Mouse (Mus musculus): ENCODE results near the gene Cntn4.

The Cntn4 gene

DNA sequence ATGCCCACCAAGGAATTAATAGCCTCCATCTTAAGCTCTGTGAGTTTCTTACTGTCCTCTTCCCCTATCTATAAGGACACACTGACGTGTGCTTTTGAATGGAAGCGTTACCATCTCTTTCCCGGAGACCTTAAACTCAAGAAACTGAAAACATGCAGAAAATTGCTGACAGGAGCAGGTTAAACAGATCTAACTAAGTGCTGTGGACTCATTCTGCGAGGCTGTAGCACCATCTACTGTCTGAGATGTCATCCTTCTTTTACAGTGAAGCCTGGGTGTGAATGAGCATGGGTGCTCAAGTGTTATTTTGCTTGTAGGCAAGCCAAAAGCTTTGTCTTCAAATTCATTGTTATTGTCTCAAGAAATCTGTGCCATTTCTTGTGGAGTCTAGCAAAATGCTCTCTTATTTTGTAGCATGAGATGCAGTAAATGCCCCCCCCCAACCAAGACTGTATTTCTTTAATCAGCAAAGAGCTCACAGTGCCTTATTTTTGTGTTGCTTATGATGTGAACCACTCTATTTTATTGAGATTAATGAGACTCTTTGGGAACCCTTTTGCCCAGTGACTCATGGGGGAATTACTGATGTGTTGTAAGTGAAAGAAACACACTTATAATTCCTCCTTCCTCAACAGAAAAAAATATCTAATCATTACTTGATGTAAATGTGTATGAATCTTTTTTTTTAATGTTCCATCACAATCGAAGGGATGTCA lies 968.2 kb downstream of the Cntn4 start:
- DNase-seq (ENCODE audit: low read depth, low spot score) = no peak

DNA sequence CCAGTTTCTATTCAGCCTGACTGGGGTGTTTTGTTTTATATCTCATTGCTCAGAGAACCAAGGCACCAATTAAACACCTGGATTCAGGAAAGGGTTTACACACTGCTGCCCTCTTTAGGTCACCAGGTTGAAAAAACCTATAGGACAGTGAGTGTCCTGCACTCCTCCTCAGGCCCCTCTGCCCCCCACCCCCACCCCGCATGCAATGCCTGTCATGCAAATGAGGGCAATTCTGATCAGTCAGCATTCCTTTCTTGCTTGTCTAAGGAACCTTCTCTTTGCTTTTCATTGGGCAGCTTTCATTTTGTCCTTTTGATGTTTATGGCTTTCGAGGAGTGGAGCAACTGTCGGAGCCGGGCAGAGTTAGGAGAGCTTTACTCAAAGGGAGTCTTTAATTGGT lies 969.5 kb downstream of the Cntn4 start:
- no peak for DNase-seq (ENCODE audit: low read depth, low spot score)

DNA sequence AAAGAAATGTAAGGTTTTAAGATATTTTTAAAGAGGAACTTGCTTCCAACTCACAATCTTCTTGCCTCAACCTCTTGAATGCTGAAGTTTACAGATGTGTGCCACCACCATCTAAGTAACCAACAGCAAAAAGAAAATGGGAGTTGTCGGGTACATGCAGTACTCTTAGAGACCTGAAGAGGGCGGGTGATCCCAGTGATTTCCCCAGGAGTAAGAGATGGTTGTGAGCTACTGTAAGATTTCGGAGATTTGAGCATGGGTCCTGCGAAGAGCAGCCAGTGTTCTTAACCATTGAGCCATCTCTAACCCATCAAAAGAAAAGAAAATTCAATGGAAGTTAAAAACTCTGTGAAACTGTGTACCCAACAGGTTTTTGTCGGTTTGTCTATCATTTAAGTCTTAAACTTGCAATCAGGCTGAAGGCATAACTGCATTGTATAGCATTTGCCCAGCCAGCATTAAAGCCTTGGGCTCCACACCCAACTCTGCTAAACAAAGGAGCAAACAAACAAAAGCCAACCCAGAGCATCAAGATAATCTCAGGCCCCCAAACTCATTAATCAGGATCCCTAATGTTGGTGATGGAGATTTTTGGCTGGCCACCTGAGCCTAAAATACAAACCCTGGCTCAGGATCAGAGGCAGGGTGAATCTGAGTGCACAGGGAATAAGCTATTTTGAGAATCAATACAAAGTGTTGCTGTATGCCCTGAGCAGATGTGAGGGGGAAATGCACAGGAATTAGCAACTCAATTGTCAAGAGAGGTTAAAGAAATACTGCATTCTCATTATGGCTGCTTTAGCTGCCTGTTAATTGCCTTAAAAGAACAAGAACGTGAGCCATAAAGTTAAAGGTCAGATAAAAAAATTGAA lies 986.6 kb downstream of the Cntn4 start:
- DNase-seq (ENCODE audit: low read depth, low spot score) = no peak

DNA sequence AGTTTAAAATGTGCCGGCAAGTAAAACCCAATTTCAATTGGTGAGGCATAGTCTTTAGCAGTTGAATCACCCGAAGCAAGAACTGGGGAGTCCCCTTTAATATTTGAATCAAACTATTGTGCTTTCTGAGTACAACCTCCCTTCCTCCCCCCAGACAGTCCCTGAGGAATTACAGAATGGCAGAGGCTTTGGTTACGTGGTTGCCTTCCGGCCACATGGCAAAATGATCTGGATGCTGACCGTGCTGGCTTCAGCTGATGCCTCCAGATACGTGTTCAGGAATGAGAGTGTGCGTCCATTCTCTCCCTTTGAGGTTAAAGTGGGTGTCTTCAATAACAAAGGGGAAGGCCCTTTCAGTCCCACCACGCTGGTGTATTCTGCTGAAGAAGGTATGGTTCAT lies 998.1 kb downstream of the Cntn4 start:
- DNase-seq (ENCODE audit: low read depth, low spot score) = no peak

DNA sequence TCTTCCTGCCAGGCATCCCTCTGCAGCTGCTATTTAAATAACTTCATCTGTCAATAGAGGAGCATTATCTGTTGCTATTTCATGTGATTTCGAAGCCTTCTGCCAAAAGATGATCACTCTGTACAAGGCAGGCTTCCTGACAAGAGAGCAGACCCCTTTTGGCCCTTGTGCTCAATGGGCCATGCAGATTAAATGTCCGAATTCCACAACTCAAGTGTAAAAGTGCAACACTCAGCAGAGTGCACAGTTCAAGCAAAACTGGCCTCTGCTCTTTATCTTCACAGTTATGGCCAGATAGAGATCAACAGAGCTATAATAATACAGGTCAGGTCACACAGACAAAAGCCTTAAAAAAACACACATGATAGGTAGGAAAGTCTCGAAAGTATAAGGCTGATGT lies 1024.5 kb downstream of the Cntn4 start:
- DNase-seq (ENCODE audit: low read depth, low spot score) = no peak

DNA sequence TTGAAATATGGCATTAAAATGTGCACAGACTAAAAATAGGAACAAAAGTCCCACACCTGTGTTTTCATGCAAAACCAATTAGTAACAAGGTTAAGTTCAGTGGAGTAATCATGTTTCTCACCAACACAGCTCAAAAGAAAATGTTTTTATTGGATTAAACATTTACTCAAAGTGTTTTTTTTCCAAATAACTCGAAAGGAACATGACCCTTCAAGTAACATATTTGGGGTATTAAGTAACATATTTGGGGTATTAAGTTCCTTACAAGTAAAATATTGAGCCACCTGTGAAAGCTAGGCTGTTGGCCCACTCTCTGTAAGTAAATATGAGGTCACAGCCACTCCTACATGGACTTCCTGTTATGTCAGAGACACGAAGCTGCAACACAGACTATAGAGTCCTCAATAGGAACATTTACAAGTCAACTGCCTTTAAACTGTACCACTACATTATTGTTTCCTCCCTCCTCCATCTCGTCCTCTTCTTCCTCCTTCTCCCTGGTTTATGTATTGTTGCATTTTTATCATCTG lies 1028.1 kb downstream of the Cntn4 start:
- DNase-seq (ENCODE audit: low read depth, low spot score) = no peak

DNA sequence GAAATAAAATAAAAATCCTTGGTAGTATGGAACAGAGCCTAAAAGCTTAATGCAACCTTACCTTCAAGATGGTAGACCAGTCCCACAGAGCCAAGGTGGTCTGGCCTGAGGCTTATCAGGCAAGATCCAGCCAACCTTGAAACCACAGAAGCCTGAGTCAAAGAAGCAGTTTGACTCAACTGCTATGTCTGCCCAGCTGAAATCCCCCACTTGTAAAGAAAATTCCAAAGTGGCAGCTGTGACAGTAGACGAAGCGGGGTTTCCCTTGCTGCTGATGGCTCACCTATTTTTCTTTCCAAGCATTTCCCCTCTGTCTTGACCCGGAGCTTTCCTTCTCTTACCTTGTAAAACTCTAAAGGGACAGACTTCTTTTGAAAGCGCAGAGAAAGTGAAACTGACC lies 1048.2 kb downstream of the Cntn4 start:
- DNase-seq (ENCODE audit: low read depth, low spot score) = no peak

DNA sequence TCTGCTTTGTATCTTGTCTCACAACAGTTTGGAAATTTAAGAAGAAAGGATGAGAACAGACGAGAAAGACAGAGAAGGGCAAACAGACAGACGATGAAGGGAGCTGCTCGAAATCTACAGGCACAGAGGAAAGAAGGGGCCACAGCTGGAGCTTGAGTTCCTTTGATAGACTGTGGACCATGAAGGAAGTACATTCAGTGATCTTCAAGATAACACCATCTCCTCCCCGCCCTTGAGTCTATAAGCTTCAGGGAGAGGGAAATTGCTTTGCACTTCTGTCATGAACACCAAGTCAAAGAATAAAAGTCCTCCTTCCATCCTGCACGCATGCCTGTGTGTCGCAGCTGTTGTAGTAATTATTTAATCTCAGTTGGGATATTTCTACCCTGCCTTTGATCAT lies 1048.6 kb downstream of the Cntn4 start:
- no peak for DNase-seq (ENCODE audit: low read depth, low spot score)

DNA sequence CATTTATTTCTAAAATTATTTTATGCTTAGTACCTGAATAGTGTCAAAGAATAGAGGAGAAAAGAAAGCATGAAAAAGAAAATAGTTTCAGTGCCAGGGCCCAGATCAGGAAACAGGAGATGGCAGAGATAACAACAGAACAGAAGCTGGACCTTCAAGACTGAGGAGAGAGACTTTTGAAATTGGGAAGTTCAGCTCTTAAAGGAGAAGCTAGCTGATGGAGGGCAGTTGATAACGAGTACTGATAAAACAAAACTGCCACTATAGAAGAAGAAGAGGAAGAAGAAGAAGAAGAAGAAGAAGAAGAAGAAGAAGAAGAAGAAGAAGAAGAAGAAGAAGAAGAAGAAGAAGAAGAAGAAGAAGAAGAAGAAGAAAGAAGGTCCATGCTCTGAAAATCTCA lies 1050.2 kb downstream of the Cntn4 start:
- DNase-seq (ENCODE audit: low read depth, low spot score) = no peak

DNA sequence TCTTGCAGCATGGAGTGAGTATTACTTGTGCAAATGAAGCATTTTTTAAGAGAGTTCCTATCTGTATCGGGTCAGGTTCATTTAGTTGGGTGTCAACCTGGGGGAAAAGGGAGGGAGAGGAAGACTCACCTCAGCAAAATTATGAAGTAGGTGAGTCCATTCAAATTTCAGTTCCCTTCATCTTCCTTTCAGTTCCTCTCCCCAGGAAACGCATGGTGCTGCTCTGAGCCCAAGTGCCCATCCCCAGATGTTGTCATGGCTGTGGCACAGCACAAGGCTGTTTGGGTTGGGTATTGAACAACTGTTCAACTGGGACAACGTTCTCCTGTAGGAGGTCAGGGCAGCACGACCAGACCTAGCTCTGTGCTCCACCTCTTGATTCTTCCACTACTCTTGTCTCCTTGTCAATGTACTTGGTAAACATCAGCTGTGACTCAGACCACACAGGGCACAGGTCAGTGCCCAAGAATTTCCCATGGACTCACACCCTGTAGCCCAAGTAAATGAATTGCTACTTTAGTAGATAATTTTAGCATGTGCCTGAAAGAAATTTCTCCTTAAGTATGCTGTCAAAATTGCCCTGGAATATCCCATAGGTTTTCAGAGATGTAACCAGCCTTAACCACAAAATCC lies 1052.3 kb downstream of the Cntn4 start:
- DNase-seq (ENCODE audit: low read depth, low spot score) = no peak

DNA sequence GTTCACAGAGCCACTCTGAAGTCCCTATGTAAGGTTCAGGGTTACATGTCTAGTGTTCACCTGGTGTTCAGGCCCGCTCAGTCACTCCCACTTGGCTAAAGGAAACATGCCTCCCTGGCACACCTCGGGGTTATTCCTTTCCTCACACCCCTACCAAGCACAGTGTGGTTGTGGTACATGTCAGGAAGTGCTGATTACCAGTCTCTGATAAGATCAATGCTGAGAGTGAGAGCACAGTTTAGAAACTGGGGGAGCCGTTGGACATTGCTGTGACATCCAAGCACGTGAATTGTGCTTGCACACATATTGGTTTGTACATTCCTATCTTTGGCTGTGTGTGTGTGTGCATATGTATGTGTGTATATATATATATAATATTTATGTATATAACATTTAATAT lies 1055.1 kb downstream of the Cntn4 start:
- no peak for DNase-seq (ENCODE audit: low read depth, low spot score)

DNA sequence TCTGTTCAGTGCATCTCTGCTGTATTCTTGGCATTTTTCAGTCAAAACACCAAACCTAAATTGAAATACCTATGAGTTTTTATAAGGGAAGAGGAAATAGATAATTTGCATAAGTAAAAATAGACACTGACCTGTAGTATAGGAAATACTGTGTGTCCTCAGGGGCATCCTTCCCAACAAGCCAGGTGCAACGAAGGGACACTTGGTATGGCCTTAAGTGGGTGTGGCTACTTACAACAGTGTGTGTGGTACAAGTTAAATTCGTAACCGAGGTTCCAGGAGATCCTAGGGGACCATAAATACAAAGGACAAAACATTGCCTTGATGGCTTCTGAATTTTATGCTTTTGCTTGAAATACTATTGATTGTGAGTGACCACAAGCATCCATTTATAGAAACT lies 1060.8 kb downstream of the Cntn4 start:
- DNase-seq (ENCODE audit: low read depth, low spot score) = no peak

DNA sequence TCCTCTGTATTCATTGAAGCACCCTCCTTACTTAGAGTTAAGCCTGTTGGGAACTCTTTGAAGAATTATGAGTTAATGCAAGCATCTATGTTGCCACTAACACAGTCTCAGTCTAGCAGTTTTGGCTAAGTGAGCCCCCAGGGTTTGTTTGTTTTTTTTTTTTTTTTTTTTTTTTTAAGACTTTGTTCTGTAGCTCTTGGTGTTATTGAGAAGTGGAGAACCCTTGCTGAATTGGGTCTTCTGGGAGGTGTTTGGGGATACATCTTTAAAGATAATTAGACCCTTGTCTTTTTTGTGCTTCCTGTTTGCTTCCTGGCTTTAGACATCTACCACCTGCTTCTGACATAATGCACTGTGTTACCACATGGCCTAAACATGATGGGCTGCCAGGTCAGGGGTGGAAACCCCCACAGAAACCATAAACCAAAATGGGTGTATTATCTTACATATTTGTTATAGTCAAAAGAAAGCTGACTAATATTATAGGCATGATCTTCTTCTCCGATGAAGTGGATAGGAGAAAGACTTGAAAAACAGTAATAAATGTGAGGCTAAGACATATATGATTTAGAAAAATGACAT lies 1062.9 kb downstream of the Cntn4 start:
- DNase-seq (ENCODE audit: low read depth, low spot score) = no peak

DNA sequence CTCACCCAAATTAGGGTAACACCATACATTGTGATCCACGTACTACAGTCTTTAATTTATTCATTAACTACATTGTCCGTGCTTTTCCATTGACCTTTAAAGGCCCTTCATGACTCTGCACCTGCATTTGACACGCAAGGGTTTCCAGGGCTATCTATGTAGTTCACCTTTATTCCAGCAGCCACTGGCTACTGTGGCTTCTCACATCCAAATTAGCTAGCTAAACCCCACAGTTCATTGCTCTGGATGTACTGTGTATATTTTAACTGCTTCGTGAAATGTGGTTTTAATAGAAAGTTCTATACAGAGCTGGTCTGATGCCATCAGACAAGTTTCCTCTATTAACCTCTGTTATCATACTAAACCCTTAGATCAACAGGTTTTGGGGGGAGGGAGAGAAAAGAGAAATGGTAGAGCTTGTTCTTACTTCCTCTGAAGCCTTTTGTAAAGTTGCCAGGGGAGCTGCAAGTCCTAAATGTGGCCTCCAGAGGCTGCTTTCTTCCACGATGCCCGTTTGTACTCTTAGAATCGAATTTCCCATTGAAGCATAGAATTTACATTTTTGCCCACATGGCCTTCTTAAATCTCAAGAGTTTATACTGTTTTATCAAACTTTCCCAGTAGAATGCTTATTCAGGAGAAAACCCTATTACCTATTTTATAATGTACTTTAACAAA lies 1066.2 kb downstream of the Cntn4 start:
- DNase-seq (ENCODE audit: low read depth, low spot score) = no peak

DNA sequence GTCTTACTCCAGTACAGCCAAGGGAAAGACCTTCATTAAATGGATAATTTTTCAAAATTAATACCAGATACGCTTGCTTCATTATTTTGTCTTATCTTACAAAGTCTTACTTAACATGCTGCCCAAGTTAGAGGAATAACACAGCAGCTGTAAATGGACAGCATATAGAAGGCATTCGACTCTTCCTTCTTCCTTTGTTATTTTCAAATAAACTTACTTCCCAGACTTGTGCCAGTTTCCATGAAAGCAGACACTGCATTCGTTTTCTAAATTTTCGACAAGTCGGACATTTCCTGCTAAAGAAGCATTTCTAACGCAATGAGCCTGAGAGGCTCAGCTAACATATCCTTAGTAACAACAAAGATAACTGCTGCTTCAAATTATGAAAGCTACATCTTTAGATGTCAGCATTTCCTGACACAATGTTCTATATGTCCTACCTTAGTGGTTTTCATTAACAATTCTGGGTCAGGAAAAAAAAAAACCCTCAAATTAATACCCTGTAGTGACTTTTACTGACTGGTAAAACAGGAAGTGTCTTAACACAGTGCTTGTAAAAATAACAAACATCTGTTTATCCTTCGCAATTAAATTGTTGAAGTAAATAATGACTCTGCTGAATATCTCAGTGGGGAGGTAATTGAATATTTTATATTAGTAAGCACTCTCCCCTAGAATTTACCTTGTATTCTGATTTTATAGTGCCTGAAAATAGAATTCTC lies 1068.4 kb downstream of the Cntn4 start:
- DNase-seq (ENCODE audit: low read depth, low spot score) = no peak

DNA sequence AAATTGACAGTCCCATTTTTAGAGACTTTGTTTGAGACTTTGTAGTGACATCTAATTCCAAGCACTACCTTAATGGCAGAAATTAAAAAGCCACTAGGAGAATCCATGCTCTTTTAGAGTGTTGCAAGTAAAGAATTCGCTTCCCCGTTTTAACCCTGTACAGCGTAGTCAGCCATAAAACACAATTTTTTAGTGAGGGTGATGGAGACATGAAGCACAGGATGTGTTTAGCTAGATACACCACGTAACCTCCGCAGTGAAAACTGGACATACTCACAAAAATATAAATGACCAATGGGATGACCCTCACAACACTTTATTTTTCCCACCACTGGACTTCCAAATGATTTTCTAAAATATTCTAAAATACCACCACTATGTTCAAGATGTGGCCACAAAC lies 1069.8 kb downstream of the Cntn4 start:
- DNase-seq (ENCODE audit: low read depth, low spot score) = no peak

DNA sequence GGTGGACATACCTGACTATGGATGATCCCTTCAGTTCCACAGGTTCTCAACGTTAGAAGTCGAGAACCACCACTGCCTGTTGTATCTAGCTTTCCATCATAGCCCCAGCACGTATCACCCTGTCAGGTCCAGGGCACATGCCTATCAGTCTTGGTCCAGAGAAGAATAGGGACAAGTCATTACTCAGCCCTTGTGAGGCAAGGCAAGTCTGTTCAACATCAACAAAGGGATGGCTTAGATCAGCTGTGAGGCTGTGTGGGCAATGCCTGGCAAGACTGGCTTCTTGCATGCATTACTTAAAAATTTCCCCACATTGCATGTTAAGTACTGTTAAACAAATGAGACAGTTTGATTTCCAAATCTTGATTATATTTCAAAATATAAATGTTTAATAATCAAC lies 1070.3 kb downstream of the Cntn4 start:
- no peak for DNase-seq (ENCODE audit: low read depth, low spot score)
